Mouse (Mus musculus) ES-Bruce4 (cell line): ENCODE measurements at regions not wholly inside any gene's neighbourhood (a gene's known extent, or its start where the extent isn't known, plus 50 kb on each side); places are given as distances from the start of the nearest gene placed in this dataset.

Experiments
- H3K27ac ChIP-seq: 2 replicates; pipeline ENCODE4 v1.5.1; 2012; ENCODE audit warnings: low read length, inconsistent platforms; ENCODE audit not compliant: insufficient read depth
- H3K27me3 ChIP-seq: 2 replicates; pipeline ENCODE4 v1.6.1; 2012; ENCODE audit warnings: mild to moderate bottlenecking, low read length, inconsistent platforms; ENCODE audit not compliant: control insufficient read depth, poor library complexity, insufficient read depth, severe bottlenecking
- H3K36me3 ChIP-seq: 2 replicates; pipeline ENCODE4 v1.6.1; 2012; ENCODE audit warnings: inconsistent platforms, mild to moderate bottlenecking, low read length, moderate library complexity; ENCODE audit not compliant: control insufficient read depth, poor library complexity, insufficient read depth, severe bottlenecking
- H3K4me1 ChIP-seq: one replicate; pipeline ENCODE4 v1.8.1; 2011; ENCODE audit warnings: low read length; ENCODE audit not compliant: control insufficient read depth, insufficient read depth
- H3K4me3 ChIP-seq: 2 replicates; pipeline ENCODE4 v1.5.1; 2011; ENCODE audit warnings: low read depth, mild to moderate bottlenecking, low read length
- H3K9ac ChIP-seq: 2 replicates; pipeline ENCODE4 v1.6.1; 2012; ENCODE audit warnings: low read depth, mild to moderate bottlenecking, inconsistent platforms; ENCODE audit not compliant: poor library complexity, severe bottlenecking
- H3K9me3 ChIP-seq: replicated peaks from 2 replicates; pipeline ENCODE4 v1.6.1; 2012; ENCODE audit warnings: mild to moderate bottlenecking, low read length, inconsistent platforms; ENCODE audit not compliant: control insufficient read depth, poor library complexity, insufficient read depth, severe bottlenecking
- CTCF ChIP-seq: IDR thresholded peaks from one replicate; pipeline ENCODE4 v1.8.1; 2011; ENCODE audit warnings: low read depth, low read length
- EP300 ChIP-seq: IDR thresholded peaks from 2 replicates; pipeline ENCODE4 v1.6.1; 2011; ENCODE audit warnings: low read depth, low read length; ENCODE audit not compliant: insufficient read depth
- POLR2A ChIP-seq: IDR thresholded peaks from one replicate; pipeline ENCODE4 v1.8.1; 2011; ENCODE audit warnings: low read length; ENCODE audit not compliant: insufficient read depth

DNA sequence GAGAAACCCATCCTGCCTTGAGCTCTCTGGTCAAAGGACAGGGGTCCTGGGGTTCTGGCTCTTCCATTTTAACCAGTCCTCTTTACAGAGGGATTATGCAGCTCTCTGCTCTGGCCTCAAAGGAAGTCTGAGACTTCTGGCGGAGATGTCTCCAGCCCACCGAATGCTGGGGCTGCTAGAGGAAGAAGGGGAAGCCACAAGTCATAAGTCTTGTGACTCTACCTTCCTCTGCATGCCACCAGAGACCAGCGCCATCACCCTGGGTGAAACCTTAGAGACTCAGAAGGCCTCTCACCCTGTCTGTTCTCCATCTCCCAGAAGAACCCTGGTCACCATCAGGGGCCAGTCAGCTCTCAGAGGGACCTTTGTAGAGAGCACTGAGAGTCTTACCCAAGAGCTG is 246.4 kb upstream of the Sulf2 start:
- Histone ChIP-seq H3K36me3 (no peaks in the 10 kb centered on the region), H3K27me3 (no peaks in the 10 kb centered on the region), H3K9me3 (no peaks in the 10 kb centered on the region), H3K27ac (no peak overlapping the region), H3K9ac (no peak overlapping the region), H3K4me1 (no peaks in the 10 kb centered on the region), H3K4me3 (no peak overlapping the region)
- TF ChIP-seq CTCF (no peak), EP300 (no peak), POLR2A (no peak)

DNA sequence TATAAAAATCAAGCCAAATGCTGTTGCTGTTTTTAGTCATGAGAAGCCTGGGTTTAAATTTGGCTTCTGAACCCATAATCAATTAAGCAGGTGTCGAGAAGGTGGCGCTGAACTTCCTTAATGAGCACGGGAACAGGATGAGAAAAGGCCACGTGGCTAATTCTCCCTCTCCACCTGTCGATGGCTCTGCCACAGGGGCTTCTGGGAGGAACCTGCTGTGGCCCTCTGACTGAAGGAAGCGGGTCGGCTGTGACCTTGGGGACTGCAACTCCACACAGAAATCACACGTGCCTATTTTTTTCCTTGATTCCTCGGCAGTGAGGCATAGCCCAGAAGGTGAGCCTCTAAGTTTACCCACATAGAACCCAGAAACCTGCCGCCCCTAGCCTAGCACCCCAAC is 244.8 kb upstream of the Sulf2 start:
- no peak overlapping the region for H3K4me3 ChIP-seq
- H3K27me3 ChIP-seq: no peaks in the 10 kb centered on the region
- H3K36me3 ChIP-seq: no peaks in the 10 kb centered on the region
- H3K9ac ChIP-seq: no peak overlapping the region
- no peak for TF ChIP-seq CTCF
- TF ChIP-seq POLR2A: no peak
- no peak for TF ChIP-seq EP300
- H3K4me1 ChIP-seq: no peaks in the 10 kb centered on the region
- no peak overlapping the region for H3K27ac ChIP-seq
- no peaks in the 10 kb centered on the region for H3K9me3 ChIP-seq

DNA sequence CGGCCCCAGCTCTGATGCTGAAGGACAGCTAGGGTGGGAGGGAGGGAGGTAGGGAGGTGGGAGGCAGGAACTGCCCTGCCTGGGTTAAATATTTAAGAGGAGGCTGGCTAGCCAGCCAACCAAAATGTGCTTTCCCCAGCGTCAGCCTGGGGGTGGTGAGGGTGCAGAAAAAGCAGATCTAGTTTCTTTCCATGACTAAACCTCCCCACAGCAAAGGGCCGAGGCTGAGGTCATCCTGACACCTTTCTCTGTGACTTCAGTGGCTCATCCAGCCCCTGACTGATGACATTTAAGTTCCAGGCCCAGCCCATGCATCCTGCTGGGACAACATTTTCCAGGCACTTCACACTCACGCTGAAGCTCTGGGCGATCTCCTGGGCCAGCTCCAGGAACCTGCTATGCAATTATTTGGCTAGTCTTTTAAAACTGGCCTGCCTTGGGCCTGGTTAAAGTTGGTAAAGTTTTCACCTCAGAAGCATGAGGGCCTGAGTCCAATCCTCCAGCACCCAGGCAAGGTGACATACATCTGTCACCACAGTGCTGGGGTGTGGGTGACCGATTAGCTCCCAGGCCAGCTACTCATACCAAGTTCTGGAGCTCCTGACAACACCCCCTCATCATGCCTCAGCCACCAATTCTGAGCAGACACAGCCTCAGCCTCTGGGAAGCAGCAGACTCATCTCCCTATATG is 243.8 kb upstream of the Sulf2 start:
- Histone ChIP-seq H3K36me3 (no peaks in the 10 kb centered on the region), H3K4me1 (no peaks in the 10 kb centered on the region), H3K27ac (no peak overlapping the region), H3K4me3 (no peak overlapping the region), H3K9me3 (no peaks in the 10 kb centered on the region), H3K9ac (no peak overlapping the region), H3K27me3 (no peaks in the 10 kb centered on the region)
- TF ChIP-seq CTCF (no peak), EP300 (no peak), POLR2A (no peak)

DNA sequence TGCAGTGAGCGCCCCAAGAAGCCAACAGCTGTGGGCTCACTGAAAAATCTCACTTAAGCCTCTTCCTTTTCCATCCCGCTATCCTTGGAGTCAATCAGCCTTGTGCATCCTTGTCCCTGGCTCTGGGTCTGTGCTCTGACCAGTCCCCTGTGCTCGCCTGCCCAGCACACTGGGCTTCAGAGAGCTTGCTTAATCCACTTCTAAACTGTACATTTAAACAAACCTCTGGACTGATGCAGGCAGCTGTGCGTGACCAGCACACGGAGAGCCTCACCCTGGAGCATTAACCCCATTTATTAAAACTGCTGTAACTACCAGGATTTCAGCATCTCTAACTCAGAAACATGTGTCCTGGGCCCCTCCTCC is 243.3 kb upstream of the Sulf2 start:
- H3K4me3 ChIP-seq: no peak overlapping the region
- H3K36me3 ChIP-seq: no peaks in the 10 kb centered on the region
- no peaks in the 10 kb centered on the region for H3K4me1 ChIP-seq
- H3K27ac ChIP-seq: no peak overlapping the region
- no peaks in the 10 kb centered on the region for H3K27me3 ChIP-seq
- TF ChIP-seq EP300: no peak
- TF ChIP-seq POLR2A: no peak
- no peak for TF ChIP-seq CTCF
- H3K9me3 ChIP-seq: no peaks in the 10 kb centered on the region
- no peak overlapping the region for H3K9ac ChIP-seq

DNA sequence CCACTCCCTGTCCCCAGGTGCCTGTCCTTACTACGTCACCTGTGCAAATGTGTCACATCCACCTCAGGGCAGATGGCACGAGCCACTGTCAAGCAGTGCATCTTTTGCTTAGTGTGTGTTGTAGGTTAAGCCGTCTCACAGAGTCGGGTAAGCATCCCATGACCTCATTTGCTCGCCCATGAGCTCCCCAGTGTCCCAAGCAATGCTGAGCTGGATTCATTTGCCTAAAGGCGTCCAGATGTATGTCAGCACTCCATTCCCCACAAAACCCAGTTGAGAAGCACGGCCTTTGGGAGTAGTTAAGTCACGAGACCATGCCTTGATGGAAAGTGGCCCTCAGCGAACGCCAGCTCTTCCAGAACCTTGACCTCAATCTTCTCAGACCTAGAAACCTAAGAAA is 242.7 kb upstream of the Sulf2 start:
- Histone ChIP-seq H3K27me3 (no peaks in the 10 kb centered on the region), H3K4me1 (no peaks in the 10 kb centered on the region), H3K36me3 (no peaks in the 10 kb centered on the region), H3K4me3 (no peak overlapping the region), H3K9ac (no peak overlapping the region), H3K27ac (no peak overlapping the region), H3K9me3 (no peaks in the 10 kb centered on the region)
- TF ChIP-seq EP300 (no peak), CTCF (no peak), POLR2A (no peak)

DNA sequence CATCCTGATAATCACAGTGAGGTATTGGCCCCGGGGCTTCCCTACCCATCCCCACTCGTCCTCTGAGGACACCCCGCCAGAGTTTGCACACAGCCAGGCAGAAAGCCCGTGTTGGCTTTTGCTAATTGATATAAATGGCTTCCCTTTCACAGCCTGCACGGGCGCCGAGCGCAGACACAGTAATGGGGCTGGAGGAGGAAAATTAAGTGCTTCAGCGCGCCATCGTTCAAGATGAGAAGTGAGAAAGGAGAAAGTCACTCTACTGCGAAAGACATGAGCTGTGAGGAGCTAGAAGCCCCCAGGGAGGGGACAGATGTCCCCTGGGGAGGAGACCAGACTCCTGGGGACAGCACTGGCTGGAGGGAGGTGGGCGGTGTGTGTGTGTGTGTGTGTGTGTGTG is 239.2 kb upstream of the Sulf2 start:
- Histone ChIP-seq H3K27ac (no peak overlapping the region), H3K4me1 (no peaks in the 10 kb centered on the region)
- TF ChIP-seq EP300: no peak

More for the DNA sequence above, 239.2 kb upstream of the Sulf2 start:
- Histone ChIP-seq H3K9me3 (no peaks in the 10 kb centered on the region), H3K36me3 (no peaks in the 10 kb centered on the region), H3K27me3 (no peaks in the 10 kb centered on the region), H3K9ac (no peak overlapping the region), H3K4me3 (no peak overlapping the region)
